Mouse (Mus musculus) cerebellum, postnatal 10 days (tissue): Measurements from ENCODE around the gene Tmod4.
"Not testable (repeated sequence)": the region's sequence is repeated elsewhere in the genome, so short reads cannot be mapped to it uniquely, and the experiment has no call there.

ENCODE experiments used
- DNase-seq, 2 experiments: peaks; one replicate each; pipeline ENCODE4 v3.0.0; 2021; ENCODE audit warnings: mixed read lengths in 2 of 2

Gene Tmod4

DNA sequence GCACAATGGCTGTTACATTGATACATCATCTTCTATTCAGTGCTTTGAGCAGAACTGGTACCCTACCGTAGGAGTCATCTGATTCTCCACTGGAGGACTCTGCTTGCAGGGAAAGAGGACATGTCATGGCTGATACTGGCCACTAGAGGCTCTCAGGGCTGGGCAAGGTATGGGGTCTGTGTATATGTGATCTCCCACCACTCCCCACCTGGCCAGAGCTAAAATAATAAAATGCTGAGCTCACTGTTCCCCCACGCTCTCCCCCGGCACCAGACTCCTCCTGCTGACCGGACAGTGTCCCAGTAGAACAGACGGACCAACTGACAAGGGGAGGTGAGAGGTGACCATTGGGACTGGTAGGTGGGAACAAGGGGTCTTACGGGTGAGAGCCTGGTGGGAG is at the start of gene Tmod4:
TSS of gene Tmod4 (plus strand) at position 231 of the 400 bp plus-strand sequence.
- DNase-seq = peak; percentile 45 to 60

DNA sequence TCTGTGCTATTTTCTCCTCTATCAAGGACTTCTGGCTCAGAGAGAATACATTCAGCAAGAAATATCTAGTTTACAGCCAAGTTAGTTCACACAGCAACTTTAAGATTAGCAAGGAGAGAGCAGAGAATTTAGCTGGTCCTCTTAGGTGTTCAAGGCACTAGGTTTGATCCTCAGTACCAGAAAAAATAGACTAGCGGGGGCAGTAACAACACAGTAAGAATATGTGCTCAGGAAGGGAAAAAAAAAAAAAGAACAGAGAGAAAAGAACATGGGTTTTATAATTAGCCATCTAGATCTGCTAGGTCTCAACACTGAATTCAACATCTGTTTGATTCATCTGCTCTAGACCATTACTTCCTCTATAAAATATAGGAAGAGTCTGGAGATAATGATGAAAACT is 36.2 kb upstream of the Tmod4 start:
- no peak for DNase-seq

DNA sequence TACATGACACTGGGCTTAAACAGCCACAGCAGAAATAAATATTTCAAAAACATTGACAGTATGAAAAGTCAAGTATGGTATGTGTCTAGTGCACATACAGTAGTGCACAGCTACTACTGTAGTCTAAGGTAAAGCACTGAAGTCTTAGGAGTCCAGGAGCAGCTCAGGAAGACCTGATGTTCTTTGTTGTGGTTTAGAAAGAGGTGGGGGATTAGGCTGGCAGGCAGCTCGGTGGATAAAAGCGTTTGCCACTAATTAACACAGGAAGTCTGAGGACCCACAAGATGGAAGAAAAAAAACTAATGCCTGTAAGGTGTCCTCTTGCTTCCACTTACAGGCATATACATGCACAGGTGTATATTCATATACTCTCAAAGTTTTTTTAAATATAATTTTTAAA is 23.4 kb upstream of the Tmod4 start:
- no peak for DNase-seq

GRCm38 (mm10) chr3:95105121-95105520 is 19.2 kb upstream of the Tmod4 start:
- no peak for DNase-seq

DNA sequence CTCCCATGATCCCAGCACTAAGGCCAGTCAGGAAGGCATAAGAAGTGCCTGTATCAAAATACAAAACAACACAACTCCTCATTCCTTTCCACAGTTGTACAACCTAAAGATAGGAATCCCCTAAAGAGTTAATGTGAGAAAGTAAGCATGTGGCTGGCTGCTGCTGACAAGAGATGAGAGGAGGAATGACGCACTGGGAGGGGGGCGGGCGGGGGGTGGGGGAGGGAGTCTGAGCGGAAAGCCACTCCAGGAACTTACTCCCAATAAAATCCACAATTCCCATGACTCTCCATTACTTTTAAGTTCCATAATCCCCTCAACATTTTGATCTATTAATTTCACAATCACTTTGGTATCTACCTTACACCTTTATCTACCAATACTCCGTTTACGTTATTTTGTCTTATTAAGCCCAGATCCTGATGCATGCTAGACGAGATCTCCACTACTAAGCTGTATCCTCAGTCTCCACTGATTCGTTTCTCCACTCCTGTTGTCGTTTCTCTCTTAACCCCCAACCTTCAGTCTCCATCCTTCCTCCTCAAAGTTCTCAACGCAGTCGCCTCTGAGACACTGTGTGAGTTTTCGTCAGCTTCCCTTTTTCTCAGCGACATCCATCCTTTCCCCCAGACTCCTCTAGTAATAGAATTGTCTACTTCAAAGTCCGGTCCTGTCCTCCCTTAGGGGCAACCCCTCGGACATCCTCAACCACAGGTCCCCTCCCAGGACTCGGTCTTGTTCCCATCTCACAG is 18.5 kb upstream of the Tmod4 start:
- no peak for DNase-seq

- DNase-seq = peak; percentile 99
Observed at GRCm38 (mm10) chr3:95106338-95107117, 17.7 kb upstream of the Tmod4 start, which contains the start of gene Pip5k1a. Gene Pip5k1a, minus strand, starts transcription at chr3:95106930.

DNA sequence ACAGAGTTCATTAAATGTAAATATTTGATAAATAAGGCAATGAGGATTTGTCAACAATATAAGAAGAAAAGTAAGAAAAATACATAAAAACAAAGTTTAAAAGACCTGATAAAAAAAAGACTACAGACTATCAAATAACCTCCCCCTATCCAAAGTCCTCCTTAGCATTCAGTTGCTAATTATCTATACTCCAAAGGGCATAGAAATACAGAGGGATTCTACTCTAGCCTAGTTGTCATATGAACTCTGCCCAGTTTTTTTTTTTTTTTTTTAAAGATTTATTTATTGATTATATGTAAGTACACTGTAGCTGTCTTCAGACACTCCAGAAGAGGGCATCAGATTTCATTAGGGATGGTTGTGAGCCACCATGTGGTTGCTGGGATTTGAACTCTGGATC is 17.0 kb upstream of the Tmod4 start:
- DNase-seq = not testable (repeated sequence)

GRCm38 (mm10) chr3:95107898-95108297 is 16.4 kb upstream of the Tmod4 start:
- DNase-seq = no peak

- DNase-seq = peak; percentile 90 to 93
Observed at GRCm38 (mm10) chr3:95110911-95111726, 13.2 kb upstream of the Tmod4 start, which contains the start of gene Vps72. Gene Vps72, plus strand, starts transcription at chr3:95111022.

DNA sequence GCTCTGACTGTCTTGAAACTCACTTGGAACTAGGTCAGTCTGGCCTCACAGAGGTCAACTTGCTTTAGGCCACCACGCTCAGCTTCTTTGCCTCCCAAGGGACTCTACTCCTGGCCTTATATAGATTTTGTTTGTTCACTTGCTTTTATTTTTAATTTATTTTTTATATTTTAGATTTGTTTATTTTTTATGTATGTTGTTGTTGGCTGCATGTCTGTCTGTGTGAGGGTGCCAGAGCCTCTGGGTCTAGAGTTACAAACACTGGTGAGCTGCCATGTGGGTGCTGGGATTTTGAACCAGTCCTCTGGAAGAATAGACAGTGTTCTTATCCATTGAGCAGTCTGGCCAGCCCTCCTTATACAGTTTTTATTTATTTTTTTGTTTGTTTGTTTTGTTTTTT is 11.5 kb upstream of the Tmod4 start:
- DNase-seq = no peak

- no peak for DNase-seq
Observed at GRCm38 (mm10) chr3:95117751-95118150, 6.5 kb upstream of the Tmod4 start.

DNA sequence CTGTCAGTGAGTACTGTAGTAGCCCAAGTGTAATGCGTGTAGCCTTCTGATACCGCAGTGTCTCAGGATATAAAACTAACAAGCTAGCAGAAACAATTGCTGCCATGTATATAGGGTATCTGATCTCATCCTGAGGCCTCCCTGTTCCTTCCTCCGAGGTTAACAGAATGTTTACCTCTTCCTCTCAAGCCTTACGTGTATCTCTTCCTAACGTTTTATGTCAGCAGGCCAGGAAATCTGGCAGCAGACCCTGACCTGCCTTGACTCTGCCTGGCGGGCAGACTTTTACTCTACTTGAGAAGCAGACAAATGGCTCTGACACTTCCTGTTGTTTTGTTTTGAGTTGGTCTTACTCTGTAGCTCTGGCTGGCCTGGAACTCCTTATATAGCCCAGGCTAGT is 2.7 kb upstream of the Tmod4 start:
- no peak for DNase-seq

DNA sequence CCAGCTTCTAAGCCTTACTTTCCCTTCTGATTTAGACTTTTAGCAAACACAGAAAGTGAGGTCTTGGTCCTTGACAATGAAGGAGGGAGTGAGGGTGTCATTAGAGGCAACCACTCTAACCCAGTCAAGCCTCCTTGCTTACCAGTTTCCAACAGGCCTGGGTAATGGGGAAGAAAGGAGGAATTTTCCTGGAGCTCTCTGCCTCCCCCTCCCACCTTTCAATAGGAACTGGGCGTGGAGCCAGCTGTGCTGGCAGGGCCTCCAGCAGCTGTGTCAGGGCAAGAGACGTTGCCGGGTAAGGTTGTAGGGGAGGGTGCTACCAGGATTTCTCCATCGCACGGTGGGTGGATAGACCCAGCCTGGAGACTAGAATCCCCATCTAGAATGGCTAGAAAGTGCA is 696 bp downstream of the Tmod4 start:
- peak; percentile 63 to 71 for DNase-seq

DNA sequence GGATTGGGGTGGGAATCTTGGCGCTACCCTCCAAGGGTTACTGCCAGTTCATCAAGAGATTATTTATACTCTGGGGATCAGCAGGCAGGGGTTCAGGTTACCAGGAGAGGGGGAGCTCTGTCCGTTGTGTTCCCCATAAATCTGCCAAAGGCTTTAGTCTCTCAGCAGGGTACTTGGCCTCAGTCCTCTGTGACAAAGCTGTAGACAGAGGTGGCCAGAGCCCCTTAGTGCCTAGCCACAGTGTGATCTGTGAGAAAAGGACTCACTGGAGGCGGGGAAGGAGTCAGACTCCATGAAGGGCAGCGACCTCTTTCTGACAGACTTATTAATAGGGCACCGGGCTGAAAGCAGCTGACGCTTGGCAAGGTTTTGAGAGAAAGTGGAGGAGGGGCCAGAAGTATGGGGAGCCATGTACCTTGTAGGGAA is 5.0 kb downstream of the Tmod4 start:
- peak; percentile 77 to 82 for DNase-seq

DNA sequence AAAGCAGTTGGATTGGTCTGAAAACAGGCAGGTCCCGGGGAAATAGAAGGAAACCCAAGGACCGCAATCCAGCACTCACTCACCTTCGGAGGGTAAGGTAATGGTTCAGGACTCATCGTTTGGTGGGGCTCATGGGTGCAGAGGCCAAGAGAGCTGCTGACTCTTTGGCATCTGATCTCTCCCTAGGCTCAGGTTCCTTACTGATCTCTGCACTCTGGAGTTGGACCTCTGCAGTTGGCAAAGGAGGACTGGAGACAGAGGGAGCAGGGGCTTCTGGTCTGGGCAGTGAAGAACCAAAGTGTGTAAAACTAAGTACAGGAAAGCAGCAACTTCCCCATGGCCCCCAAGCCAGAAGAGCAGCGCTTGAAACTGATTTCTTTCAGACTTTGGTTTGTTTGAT is 5.8 kb downstream of the Tmod4 start:
- DNase-seq = no peak

DNA sequence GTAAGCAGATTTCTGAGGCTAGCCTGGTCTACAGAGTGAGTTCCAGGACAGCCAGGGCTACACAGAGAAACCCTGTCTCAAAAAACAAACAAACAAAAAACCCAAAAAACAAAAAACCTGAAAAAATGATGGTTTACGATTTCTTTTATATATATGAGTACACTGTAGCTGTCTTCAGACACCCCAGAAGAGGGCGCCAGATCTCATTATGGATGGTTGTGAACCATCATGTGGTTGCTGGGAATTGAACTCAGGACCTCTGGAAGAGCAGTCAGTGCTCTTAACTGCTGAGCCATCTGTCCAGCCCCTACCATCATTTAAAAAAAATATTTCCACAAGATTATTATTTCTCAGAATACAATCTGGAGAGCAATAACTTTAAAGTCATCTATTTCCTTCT is 8.1 kb downstream of the Tmod4 start:
- DNase-seq = not testable (repeated sequence)

- DNase-seq = no peak
Observed at GRCm38 (mm10) chr3:95133176-95133575, 8.9 kb downstream of the Tmod4 start.

GRCm38 (mm10) chr3:95133680-95134101 is 9.4 kb downstream of the Tmod4 start, which contains the start of the genes Scnm1 and Lysmd1:
Gene Scnm1, minus strand, starts transcription at chr3:95134011.
Gene Lysmd1, plus strand, starts transcription at chr3:95134088.
- peak; percentile 91 to 94 for DNase-seq

DNA sequence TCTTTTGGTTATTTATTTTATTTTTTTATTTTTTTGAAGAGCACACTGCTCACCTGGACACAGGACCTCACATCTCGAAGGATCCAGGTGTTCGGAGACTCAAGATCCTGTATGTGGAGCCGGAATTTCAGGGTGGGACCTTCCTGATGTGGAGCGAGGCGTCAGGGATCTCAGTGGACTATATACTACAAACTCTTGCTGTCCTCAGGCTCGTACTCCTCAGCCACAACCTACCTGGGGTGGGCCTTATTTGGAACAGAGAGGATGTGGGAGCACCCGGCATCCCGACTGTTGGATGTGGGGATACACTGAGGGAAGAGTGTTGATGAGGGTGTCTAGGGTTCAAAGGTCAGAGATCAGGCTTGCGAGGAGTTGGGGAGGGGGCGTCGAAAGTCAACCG is 9.9 kb downstream of the Tmod4 start:
- DNase-seq = not testable (repeated sequence)

GRCm38 (mm10) chr3:95135023-95135422 is 10.7 kb downstream of the Tmod4 start:
- DNase-seq = peak; percentile 67 to 68

DNA sequence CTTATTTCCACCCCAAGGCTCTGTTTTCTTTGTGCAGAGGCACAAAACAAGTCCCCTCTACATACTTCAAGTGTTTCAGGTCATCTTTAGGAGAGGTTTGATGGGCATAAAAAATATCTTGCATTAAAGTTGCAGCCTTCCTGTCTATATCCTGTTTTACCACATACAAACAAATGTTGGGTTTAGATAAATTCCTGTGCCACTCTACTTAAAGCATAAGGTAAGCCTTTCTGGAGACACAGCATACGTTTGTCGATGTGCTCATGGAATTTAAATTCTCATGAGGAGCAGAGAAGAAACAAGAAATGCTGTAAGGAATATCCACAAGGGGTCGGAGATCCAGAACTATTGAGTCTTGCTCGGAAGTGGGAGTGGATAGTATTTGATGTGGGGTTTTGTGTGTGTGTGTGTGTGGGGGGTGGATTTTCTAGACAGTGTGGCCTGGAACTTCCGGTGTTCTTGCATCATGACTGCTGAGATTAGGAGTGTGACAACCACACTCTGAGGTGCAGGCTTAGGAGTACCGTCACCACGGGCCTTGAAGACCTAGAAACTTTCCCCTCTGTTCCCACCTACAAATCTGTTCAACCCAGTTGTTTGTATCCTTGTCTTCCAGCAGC is 11.3 kb downstream of the Tmod4 start:
- DNase-seq = no peak

- no peak for DNase-seq
Observed at GRCm38 (mm10) chr3:95136336-95136735, 12.1 kb downstream of the Tmod4 start.
